31 mouse cellular contexts compared by ENCODE assay signal in genomic region chr11:83610900-83611299, GRCm38 (mm10). TPM values are rescaled to one million over a fixed set of nuclear protein-coding genes. Genes with fewer than 3 reads are reported as not detected.
"Had no signal": no experiment of that assay in that cellular context is flagged by ENCODE, and none has a peak within 500 bp of the region (broad histone marks: within the 10 kb centered on the region; RNA-seq: fewer than 3 reads in every experiment).

No protein-coding gene starts in this region.

- H3K9ac ChIP-seq: kidney, embryonic 15.5 days; limb, embryonic 12.5 days; limb, embryonic 15.5 days; liver, embryonic 14.5 days; liver, postnatal 0 days; lung, embryonic 14.5 days; midbrain, embryonic 13.5 days; neural tube, embryonic 12.5 days; neural tube, embryonic 15.5 days; stomach, embryonic 15.5 days had no signal

- H3K4me3 ChIP-seq: kidney, embryonic 15.5 days; left cerebral cortex, adult 2 months; limb, embryonic 12.5 days; limb, embryonic 15.5 days; midbrain, embryonic 13.5 days; neural tube, embryonic 12.5 days; neural tube, embryonic 15.5 days; stomach, embryonic 15.5 days had no signal

- ATAC-seq: liver, postnatal 0 days; lung, postnatal 0 days; midbrain, embryonic 13.5 days had no signal

- H3K4me1 ChIP-seq: kidney, embryonic 15.5 days; limb, embryonic 12.5 days; limb, embryonic 15.5 days; midbrain, embryonic 13.5 days; neural tube, embryonic 12.5 days; neural tube, embryonic 15.5 days; stomach, embryonic 15.5 days had no signal

- H3K27ac ChIP-seq: kidney, embryonic 15.5 days; left cerebral cortex, adult 2 months; limb, embryonic 12.5 days; limb, embryonic 15.5 days; liver, embryonic 14.5 days; macrophage; midbrain, embryonic 13.5 days; neural tube, embryonic 12.5 days; neural tube, embryonic 15.5 days; stomach, embryonic 15.5 days had no signal

- H3K9me3 ChIP-seq: kidney, embryonic 15.5 days; limb, embryonic 12.5 days; limb, embryonic 15.5 days; midbrain, embryonic 13.5 days; neural tube, embryonic 12.5 days; neural tube, embryonic 15.5 days; stomach, embryonic 15.5 days had no signal

- H3K27me3 ChIP-seq: kidney, embryonic 15.5 days; limb, embryonic 12.5 days; limb, embryonic 15.5 days; midbrain, embryonic 13.5 days; neural tube, embryonic 12.5 days; neural tube, embryonic 15.5 days; stomach, embryonic 15.5 days had no signal

- DNase-seq: kidney, adult 11 months; kidney, adult 8-10 months; kidney, postnatal 10 days; kidney, postnatal 36 days; layer of hippocampus, postnatal 36 days; left cerebral cortex, postnatal 4 days; liver, postnatal 0 days; lung, embryonic 14.5 days; right cerebral cortex, postnatal 14 days; right cerebral cortex, postnatal 4 days; thymus, adult 18-20 months; thymus, postnatal 36 days had no signal

- H3K4me2 ChIP-seq: kidney, embryonic 15.5 days; limb, embryonic 12.5 days; limb, embryonic 15.5 days; liver, embryonic 11.5 days; lung, embryonic 14.5 days; midbrain, embryonic 13.5 days; neural tube, embryonic 12.5 days; neural tube, embryonic 15.5 days; stomach, embryonic 15.5 days had no signal

- H3K36me3 ChIP-seq: kidney, embryonic 15.5 days; limb, embryonic 12.5 days; limb, embryonic 15.5 days; midbrain, embryonic 13.5 days; neural tube, embryonic 12.5 days; neural tube, embryonic 15.5 days; stomach, embryonic 15.5 days had no signal

RNA-seq across cellular contexts. Expression of gene Rpl9-ps1, which starts 34.5 kb away (rescaled TPM):
- total RNA-seq: layer of hippocampus, adult 8-10 months; layer of hippocampus, postnatal 10 days; layer of hippocampus, postnatal 36 days; left cerebral cortex, adult 2 months; left cerebral cortex, postnatal 10 days; left cerebral cortex, postnatal 4 days; megakaryocyte-erythroid progenitor cell, adult 5-6 weeks; midbrain, postnatal 0 days had no signal
- polyA plus RNA-seq: kidney, embryonic 15.5 days; limb, embryonic 12.5 days; limb, embryonic 15.5 days; liver, embryonic 11.5 days; liver, embryonic 14.5 days; liver, postnatal 0 days; lung, embryonic 14.5 days; lung, postnatal 0 days; macrophage; midbrain, embryonic 13.5 days; midbrain, postnatal 0 days; neural tube, embryonic 12.5 days; neural tube, embryonic 15.5 days; stomach, embryonic 15.5 days; testis, adult 2 months; urinary bladder, adult 2 months had no signal

RNA-seq across cellular contexts. Expression of gene Ccl3, which starts 38.3 kb away (rescaled TPM):
- total RNA-seq: layer of hippocampus, postnatal 36 days; left cerebral cortex, adult 2 months had no signal
- polyA plus RNA-seq: limb, embryonic 12.5 days; testis, adult 2 months had no signal

RNA-seq across cellular contexts. Expression of gene Ccl4, which starts 51.5 kb away (rescaled TPM):
- total RNA-seq: layer of hippocampus, postnatal 10 days; layer of hippocampus, postnatal 36 days; left cerebral cortex, adult 2 months; left cerebral cortex, postnatal 10 days; left cerebral cortex, postnatal 4 days; midbrain, postnatal 0 days had no signal
- polyA plus RNA-seq: midbrain, embryonic 13.5 days; midbrain, postnatal 0 days; testis, adult 2 months had no signal
